In the genomic region with DNA sequence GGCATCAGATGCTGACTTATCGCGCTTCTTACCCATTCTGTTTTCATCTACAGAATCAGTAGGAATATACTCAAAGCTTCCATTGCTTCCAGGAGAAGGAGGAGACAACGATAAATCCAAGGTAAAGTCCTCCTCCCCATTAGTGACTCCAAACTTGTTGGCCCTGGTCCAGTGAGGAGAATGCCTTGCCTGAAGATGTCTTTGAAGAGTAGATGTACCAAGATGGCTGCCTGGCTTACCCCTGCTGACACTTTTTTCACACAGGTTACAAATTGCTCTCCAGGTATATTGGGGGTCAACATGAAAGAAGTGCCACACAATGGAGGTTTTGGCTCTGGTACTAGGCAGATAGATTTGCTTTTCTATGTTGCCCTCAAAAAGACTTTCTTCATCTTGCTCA, we compare ENCODE assay signal across 11 mouse cellular contexts. TPM values are rescaled to one million over a fixed set of nuclear protein-coding genes. Genes with fewer than 3 reads are reported as not detected.
A peak's percentile ranks its signal among the peaks of the same experiment; 100 is the strongest.
DNase-seq lines count a peak whose midpoint lies in the region; ATAC-seq and TF ChIP-seq lines count a peak whose summit lies in the region.
"Had no signal": no experiment of that assay in that cellular context is flagged by ENCODE, and none has a peak within 500 bp of the region (broad histone marks: within the 10 kb centered on the region; RNA-seq: fewer than 3 reads in every experiment).

No protein-coding gene starts in this region.

- TF ChIP-seq CTCF in liver, postnatal 0 days (IDR thresholded peaks at IDR 0.05; ENCODE audit: low read depth): no peak

- ATAC-seq in heart, embryonic 12.5 days (ENCODE audit: insufficient number of reproducible peaks, low FRiP score): no peak
- no peak for ATAC-seq in liver, postnatal 0 days
- ATAC-seq in liver, embryonic 11.5 days (replicated peaks; ENCODE audit: low FRiP score): no peak
- no peak for ATAC-seq in embryonic facial prominence, embryonic 15.5 days (ENCODE audit: insufficient number of reproducible peaks, low FRiP score, low TSS enrichment, low read depth)
- ATAC-seq in neural tube, embryonic 13.5 days (ENCODE audit: low read depth): no peak
- ATAC-seq: forebrain, embryonic 15.5 days had no signal

- no peak overlapping the region for H3K4me3 ChIP-seq in heart, embryonic 12.5 days
- no peak overlapping the region for H3K4me3 ChIP-seq in liver, postnatal 0 days (ENCODE audit: low read depth, low read length)
- H3K4me3 ChIP-seq in liver, embryonic 11.5 days (ENCODE audit: low read depth, low read length): no peak overlapping the region
- H3K4me3 ChIP-seq in embryonic facial prominence, embryonic 15.5 days (replicated peaks): peak overlapping the region; percentile 80
- no peak overlapping the region for H3K4me3 ChIP-seq in neural tube, embryonic 13.5 days

- H3K9ac ChIP-seq in heart, embryonic 12.5 days: no peak overlapping the region
- no peak overlapping the region for H3K9ac ChIP-seq in liver, postnatal 0 days (replicated peaks)
- no peak overlapping the region for H3K9ac ChIP-seq in liver, embryonic 11.5 days (ENCODE audit: low read depth, low read length)
- no peak overlapping the region for H3K9ac ChIP-seq in embryonic facial prominence, embryonic 15.5 days
- H3K9ac ChIP-seq in neural tube, embryonic 13.5 days: no peak overlapping the region
- H3K9ac ChIP-seq: forebrain, embryonic 15.5 days had no signal

- H3K9me3 ChIP-seq in heart, embryonic 12.5 days (replicated peaks): no peaks in the 10 kb centered on the region
- no peaks in the 10 kb centered on the region for H3K9me3 ChIP-seq in liver, postnatal 0 days (ENCODE audit: low read length)
- H3K9me3 ChIP-seq in liver, embryonic 11.5 days (ENCODE audit: control insufficient read depth, low read length): no peaks in the 10 kb centered on the region
- no peaks in the 10 kb centered on the region for H3K9me3 ChIP-seq in embryonic facial prominence, embryonic 15.5 days (replicated peaks)
- no peaks in the 10 kb centered on the region for H3K9me3 ChIP-seq in neural tube, embryonic 13.5 days
- H3K9me3 ChIP-seq: forebrain, embryonic 15.5 days had no signal

- H3K4me1 ChIP-seq in heart, embryonic 12.5 days (replicated peaks): peaks cover 47% of the 10 kb centered on the region
- peaks cover 32% of the 10 kb centered on the region for H3K4me1 ChIP-seq in liver, postnatal 0 days (ENCODE audit: insufficient read depth)
- H3K4me1 ChIP-seq in liver, embryonic 11.5 days (replicated peaks; ENCODE audit: control insufficient read depth, insufficient read depth, low read length): peaks cover 24% of the 10 kb centered on the region
- H3K4me1 ChIP-seq in embryonic facial prominence, embryonic 15.5 days: peaks cover 38% of the 10 kb centered on the region
- peaks cover 55% of the 10 kb centered on the region for H3K4me1 ChIP-seq in neural tube, embryonic 13.5 days (replicated peaks)

- H3K4me2 ChIP-seq in heart, embryonic 12.5 days: peak overlapping the region; percentile 78
- peak overlapping the region; percentile 93 for H3K4me2 ChIP-seq in liver, postnatal 0 days (ENCODE audit: low read depth, low read length)
- no peak overlapping the region for H3K4me2 ChIP-seq in liver, embryonic 11.5 days
- H3K4me2 ChIP-seq in embryonic facial prominence, embryonic 15.5 days (replicated peaks): peak overlapping the region; percentile 73
- H3K4me2 ChIP-seq in neural tube, embryonic 13.5 days: peak overlapping the region; percentile 94; the same call in 1 of the 2 replicates

- DNase-seq in heart, adult 9 months (ENCODE audit: low spot score in 2 of 2): no peak
- DNase-seq in liver, postnatal 0 days: no peak
- DNase-seq in liver, embryonic 11.5 days (ENCODE audit: low spot score): no peak
- DNase-seq in adrenal gland, adult 2 months: no peak
- DNase-seq: gastrocnemius, postnatal 36 days; kidney, adult 11 months; retina, postnatal 1 day had no signal

- no peak overlapping the region for H3K27ac ChIP-seq in heart, embryonic 12.5 days (ENCODE audit: poor library complexity, severe bottlenecking)
- H3K27ac ChIP-seq in liver, postnatal 0 days (ENCODE audit: low read depth): no peak overlapping the region
- H3K27ac ChIP-seq in liver, embryonic 11.5 days (ENCODE audit: low read depth, low read length): no peak overlapping the region
- no peak overlapping the region for H3K27ac ChIP-seq in embryonic facial prominence, embryonic 15.5 days (replicated peaks)
- H3K27ac ChIP-seq in neural tube, embryonic 13.5 days (replicated peaks): no peak overlapping the region
- H3K27ac ChIP-seq: forebrain, embryonic 15.5 days had no signal

- no peaks in the 10 kb centered on the region for H3K27me3 ChIP-seq in heart, embryonic 12.5 days (replicated peaks)
- H3K27me3 ChIP-seq in liver, postnatal 0 days (ENCODE audit: insufficient read depth, low read length): no peaks in the 10 kb centered on the region
- no peaks in the 10 kb centered on the region for H3K27me3 ChIP-seq in liver, embryonic 11.5 days (replicated peaks; ENCODE audit: control insufficient read depth, insufficient read depth, low read length)
- no peaks in the 10 kb centered on the region for H3K27me3 ChIP-seq in embryonic facial prominence, embryonic 15.5 days
- no peaks in the 10 kb centered on the region for H3K27me3 ChIP-seq in neural tube, embryonic 13.5 days
- H3K27me3 ChIP-seq: forebrain, embryonic 15.5 days had no signal

- 82% methylated on average over 3 of the region's 3 CpGs for WGBS in heart, embryonic 12.5 days
- 87% methylated on average over 3 of the region's 3 CpGs for WGBS in liver, postnatal 0 days (ENCODE audit: insufficient replicate concordance)
- WGBS in liver, embryonic 11.5 days: 96% methylated on average over 3 of the region's 3 CpGs
- 62% methylated on average over 3 of the region's 3 CpGs for WGBS in embryonic facial prominence, embryonic 15.5 days
- WGBS in neural tube, embryonic 13.5 days: 83% methylated on average over 3 of the region's 3 CpGs

- peaks cover 40% of the 10 kb centered on the region for H3K36me3 ChIP-seq in heart, embryonic 12.5 days
- peaks cover 36% of the 10 kb centered on the region for H3K36me3 ChIP-seq in liver, postnatal 0 days (replicated peaks; ENCODE audit: insufficient read depth, low read length)
- peaks cover 24% of the 10 kb centered on the region for H3K36me3 ChIP-seq in liver, embryonic 11.5 days (ENCODE audit: control insufficient read depth, insufficient read depth, low read length)
- H3K36me3 ChIP-seq in embryonic facial prominence, embryonic 15.5 days: peaks cover 24% of the 10 kb centered on the region; the same call in 1 of the 2 replicates
- H3K36me3 ChIP-seq in neural tube, embryonic 13.5 days: peaks cover 30% of the 10 kb centered on the region

- no peak for TF ChIP-seq EP300 in liver, postnatal 0 days (IDR thresholded peaks at IDR 0.05; ENCODE audit: low read depth)

RNA-seq across cellular contexts. Expression of a gene that starts 1.8 kb away (rescaled TPM):
- not detected in 2 replicates for polyA plus RNA-seq in heart, embryonic 12.5 days (2016; fragmentation: Nextera tagmentation; extraction: Ambion mirVana)
- polyA plus RNA-seq in liver, postnatal 0 days (2015; fragmentation: Nextera tagmentation; extraction: Ambion mirVana): 0.08 and 0.09 TPM in 2 replicates
- polyA plus RNA-seq in liver, embryonic 11.5 days (2014; fragmentation: Nextera tagmentation; extraction: Ambion mirVana): not detected in 2 replicates
- not detected in 2 replicates for polyA plus RNA-seq in embryonic facial prominence, embryonic 15.5 days (2015; fragmentation: Nextera tagmentation; extraction: Ambion mirVana)
- not detected in 2 replicates for polyA plus RNA-seq in neural tube, embryonic 13.5 days (2015; fragmentation: Nextera tagmentation; extraction: Ambion mirVana)
- total RNA-seq in adrenal gland, adult 2 months (2021): 10 to 100 TPM in 1 of 2 experiments, 1 to 10 TPM in 1; 8.7 to 10.3 TPM
- not detected in 2 replicates for polyA plus RNA-seq in adrenal gland, adult 2 months (2012; rRNA removed)
- polyA plus RNA-seq: forebrain, embryonic 15.5 days had no signal

RNA-seq across cellular contexts. Expression of a gene that starts 2.2 kb away (rescaled TPM):
- polyA plus RNA-seq in heart, embryonic 12.5 days (2016; fragmentation: Nextera tagmentation; extraction: Ambion mirVana): 6.2 and 6.8 TPM in 2 replicates
- polyA plus RNA-seq in liver, postnatal 0 days (2015; fragmentation: Nextera tagmentation; extraction: Ambion mirVana): 1.0 and 1.3 TPM in 2 replicates
- 4.4 and 4.5 TPM in 2 replicates for polyA plus RNA-seq in liver, embryonic 11.5 days (2014; fragmentation: Nextera tagmentation; extraction: Ambion mirVana)
- 5.5 and 6.6 TPM in 2 replicates for polyA plus RNA-seq in embryonic facial prominence, embryonic 15.5 days (2015; fragmentation: Nextera tagmentation; extraction: Ambion mirVana)
- 2.8 and 3.7 TPM in 2 replicates for polyA plus RNA-seq in neural tube, embryonic 13.5 days (2015; fragmentation: Nextera tagmentation; extraction: Ambion mirVana)
- total RNA-seq in adrenal gland, adult 2 months (2021): 10 to 100 TPM; 22.6 to 28.5 TPM
- 1.9 and 2.0 TPM in 2 replicates for polyA plus RNA-seq in adrenal gland, adult 2 months (2012; rRNA removed)

RNA-seq across cellular contexts. Expression of a gene that starts 31.0 kb away (rescaled TPM):
- 0.50 and 0.53 TPM in 2 replicates for polyA plus RNA-seq in heart, embryonic 12.5 days (2016; fragmentation: Nextera tagmentation; extraction: Ambion mirVana)
- polyA plus RNA-seq in liver, postnatal 0 days (2015; fragmentation: Nextera tagmentation; extraction: Ambion mirVana): 0.66 and 1.1 TPM in 2 replicates
- polyA plus RNA-seq in liver, embryonic 11.5 days (2014; fragmentation: Nextera tagmentation; extraction: Ambion mirVana): 0.62 and 0.78 TPM in 2 replicates
- 0.45 and 0.53 TPM in 2 replicates for polyA plus RNA-seq in embryonic facial prominence, embryonic 15.5 days (2015; fragmentation: Nextera tagmentation; extraction: Ambion mirVana)
- 0.18 and 0.33 TPM in 2 replicates for polyA plus RNA-seq in neural tube, embryonic 13.5 days (2015; fragmentation: Nextera tagmentation; extraction: Ambion mirVana)
- total RNA-seq in adrenal gland, adult 2 months (2021): under 1 TPM in 1 of 2 experiments, not detected in 1; 0.31 TPM
- polyA plus RNA-seq in adrenal gland, adult 2 months (2012; rRNA removed): 0.17 and 0.18 TPM in 2 replicates
- total RNA-seq: gastrocnemius, postnatal 36 days had no signal
- polyA plus RNA-seq: forebrain, embryonic 15.5 days had no signal

RNA-seq across cellular contexts. Expression of a gene that starts 48.8 kb away (rescaled TPM):
- polyA plus RNA-seq in heart, embryonic 12.5 days (2016; fragmentation: Nextera tagmentation; extraction: Ambion mirVana): 421 and 452 TPM in 2 replicates
- polyA plus RNA-seq in liver, postnatal 0 days (2015; fragmentation: Nextera tagmentation; extraction: Ambion mirVana): 302 and 306 TPM in 2 replicates
- polyA plus RNA-seq in liver, embryonic 11.5 days (2014; fragmentation: Nextera tagmentation; extraction: Ambion mirVana): 690 and 722 TPM in 2 replicates
- 524 and 525 TPM in 2 replicates for polyA plus RNA-seq in embryonic facial prominence, embryonic 15.5 days (2015; fragmentation: Nextera tagmentation; extraction: Ambion mirVana)
- 546 and 587 TPM in 2 replicates for polyA plus RNA-seq in neural tube, embryonic 13.5 days (2015; fragmentation: Nextera tagmentation; extraction: Ambion mirVana)
- 100 to 1,000 TPM in 1 of 2 experiments, 10 to 100 TPM in 1; 78.9 to 116 TPM for total RNA-seq in adrenal gland, adult 2 months (2021)
- polyA plus RNA-seq in adrenal gland, adult 2 months (2012; rRNA removed): 2.1 and 2.3 TPM in 2 replicates
